Mouse (Mus musculus): Measurements from ENCODE around the gene Nup188.

Nup188 gene

GRCm38 (mm10) chr2:30345971-30346676 lies 59.9 kb downstream of the Nup188 start:
- no peak for DNase-seq (ENCODE audit: extremely low spot score, low read depth, low spot score)

GRCm38 (mm10) chr2:30349196-30349595 lies 63.0 kb downstream of the Nup188 start:
- DNase-seq (ENCODE audit: extremely low spot score, low read depth, low spot score): no peak

GRCm38 (mm10) chr2:30351149-30351548 lies 65.0 kb downstream of the Nup188 start:
- DNase-seq (ENCODE audit: extremely low spot score, low read depth, low spot score): no peak

- no peak for DNase-seq (ENCODE audit: extremely low spot score, low read depth, low spot score)
Observed at GRCm38 (mm10) chr2:30355861-30356260, 69.7 kb downstream of the Nup188 start.

GRCm38 (mm10) chr2:30356266-30356665 lies 70.1 kb downstream of the Nup188 start:
- no peak for DNase-seq (ENCODE audit: extremely low spot score, low read depth, low spot score)

- DNase-seq (ENCODE audit: extremely low spot score, low read depth, low spot score): no peak
Observed at GRCm38 (mm10) chr2:30356906-30357305, 70.7 kb downstream of the Nup188 start.

- no peak for DNase-seq (ENCODE audit: extremely low spot score, low read depth, low spot score)
Observed at GRCm38 (mm10) chr2:30357552-30358510, 71.6 kb downstream of the Nup188 start.

GRCm38 (mm10) chr2:30358533-30359531 lies 72.6 kb downstream of the Nup188 start, which contains the start of gene Sh3glb2:
Sh3glb2 (minus strand) TSS chr2:30359337.
- no peak for DNase-seq (ENCODE audit: extremely low spot score, low read depth, low spot score)

- DNase-seq (ENCODE audit: extremely low spot score, low read depth, low spot score): no peak
Observed at GRCm38 (mm10) chr2:30360626-30361025, 74.4 kb downstream of the Nup188 start.

- no peak for DNase-seq (ENCODE audit: extremely low spot score, low read depth, low spot score)
Observed at GRCm38 (mm10) chr2:30362865-30363264, 76.7 kb downstream of the Nup188 start.

- peak; percentile 98 for DNase-seq (ENCODE audit: extremely low spot score, low read depth, low spot score)
Observed at GRCm38 (mm10) chr2:30363773-30364650, 77.8 kb downstream of the Nup188 start, which contains the start of gene Miga2. Miga2 (plus strand) TSS chr2:30364233.

GRCm38 (mm10) chr2:30365281-30366069 lies 79.3 kb downstream of the Nup188 start:
- no peak for DNase-seq (ENCODE audit: extremely low spot score, low read depth, low spot score)

GRCm38 (mm10) chr2:30366203-30366602 lies 80.0 kb downstream of the Nup188 start:
- DNase-seq (ENCODE audit: extremely low spot score, low read depth, low spot score): no peak

- DNase-seq (ENCODE audit: extremely low spot score, low read depth, low spot score): no peak
Observed at GRCm38 (mm10) chr2:30371544-30371943, 85.3 kb downstream of the Nup188 start.

GRCm38 (mm10) chr2:30372726-30373125 lies 86.5 kb downstream of the Nup188 start:
- DNase-seq (ENCODE audit: extremely low spot score, low read depth, low spot score): no peak

- no peak for DNase-seq (ENCODE audit: extremely low spot score, low read depth, low spot score)
Observed at GRCm38 (mm10) chr2:30375893-30376292, 89.7 kb downstream of the Nup188 start.

- no peak for DNase-seq (ENCODE audit: extremely low spot score, low read depth, low spot score)
Observed at GRCm38 (mm10) chr2:30377721-30378120, 91.5 kb downstream of the Nup188 start.

GRCm38 (mm10) chr2:30379307-30379706 lies 93.1 kb downstream of the Nup188 start:
- no peak for DNase-seq (ENCODE audit: extremely low spot score, low read depth, low spot score)

Measured in hindlimb bud, embryonic 11.5 days (tissue).